Mouse (Mus musculus) naive thymus-derived CD4-positive, alpha-beta T cell, adult 5 months (primary cell): ENCODE data around the gene Pxk. TPM values are rescaled to one million over a fixed set of nuclear protein-coding genes. Genes with fewer than 3 reads are reported as not detected.

Source experiments
- polyA plus RNA-seq: library from polyadenylated mRNA; unstranded; fragments of 100-300 nt; shearing (Covaris generic); gene quantifications from one replicate; pipeline ENCODE4 v1.2.1, GENCODE M21; 2017

Pxk gene
- polyA plus RNA-seq = 70.5 TPM

DNA sequence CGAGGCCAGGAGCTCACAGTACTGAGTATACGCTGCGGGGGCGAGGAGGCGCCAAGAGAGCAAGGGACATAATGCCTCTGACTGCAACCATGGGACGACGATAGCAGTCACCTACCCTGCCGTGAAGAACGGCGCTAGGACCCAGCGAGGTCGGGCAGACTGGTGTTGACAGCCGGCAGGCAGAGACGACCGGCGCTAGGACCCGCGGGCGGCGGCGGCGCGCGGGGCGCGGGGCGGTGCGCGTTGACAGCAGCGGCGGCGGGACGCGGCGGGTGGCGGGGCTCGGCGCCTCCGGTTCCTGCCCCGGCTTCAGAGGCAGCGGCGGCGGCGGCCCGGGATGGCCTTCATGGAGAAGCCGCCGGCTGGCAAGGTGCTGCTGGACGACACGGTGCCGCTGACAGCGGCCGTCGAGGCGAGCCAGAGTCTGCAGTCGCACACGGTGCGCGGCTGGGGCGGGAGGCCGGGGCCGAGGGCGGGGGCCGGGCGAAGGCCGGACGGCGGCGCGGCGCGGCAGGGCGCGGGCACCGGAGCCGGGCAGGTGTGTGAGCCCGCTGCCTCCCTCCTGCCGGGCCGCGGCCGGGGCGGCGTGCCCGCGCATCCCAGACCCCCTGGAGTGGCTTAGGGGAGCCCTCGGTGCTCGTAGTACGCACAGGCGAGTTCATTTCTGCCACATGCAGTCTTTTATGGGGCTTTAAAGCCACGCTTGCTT is at the start of gene Pxk:
Gene Pxk, plus strand, starts transcription at position 234 of the 709 bp plus-strand sequence.

GRCm38 (mm10) chr14:8080165-8080679 is 17.8 kb upstream of the Pxk start, which contains the start of gene Rpp14:
Gene Rpp14 (plus strand): TSS chr14:8080367.

GRCm38 (mm10) chr14:8172507-8173410 is 74.7 kb downstream of the Pxk start, which contains the start of gene Pdhb:
Gene Pdhb (minus strand): TSS chr14:8173025.

DNA sequence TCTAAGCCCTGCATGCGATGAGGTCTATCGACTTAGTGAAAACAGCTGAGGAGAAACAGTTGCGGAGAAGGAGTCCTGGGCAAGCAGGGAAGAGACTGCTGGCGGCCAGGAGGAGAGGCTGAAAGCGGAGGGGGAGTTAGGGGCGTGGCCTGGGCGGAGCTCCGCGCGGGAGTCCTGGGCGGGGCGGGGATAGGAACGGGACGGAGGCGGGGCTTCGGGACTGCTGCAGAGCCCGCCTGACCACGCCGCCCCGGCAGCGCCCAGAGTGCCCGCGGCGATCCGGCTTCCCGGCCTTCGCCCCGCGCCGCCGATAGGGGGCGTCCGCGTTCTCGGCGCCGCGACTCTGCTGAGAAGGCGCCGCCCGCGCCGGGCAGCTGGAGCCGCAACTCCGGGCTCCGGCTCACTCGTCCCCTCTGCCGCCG is 115.8 kb downstream of the Pxk start, which contains the start of gene Kctd6:
Gene Kctd6, plus strand, starts transcription at position 338 of the 422 bp plus-strand sequence.

Other genes with a start within 250 kb of the Pxk start
- not detected for gene Gm45521, start 140.9 kb upstream of the Pxk start, polyA plus RNA-seq
- 0.07 TPM for gene Dnase1l3, start 103.6 kb upstream of the Pxk start, polyA plus RNA-seq
- gene Abhd6, start 95.3 kb upstream of the Pxk start, polyA plus RNA-seq = 18.7 TPM
- 40.6 TPM for gene Rpp14, start 17.8 kb upstream of the Pxk start, polyA plus RNA-seq
- gene Pdhb, start 74.8 kb downstream of the Pxk start, polyA plus RNA-seq = 201 TPM
- gene Kctd6, start 115.9 kb downstream of the Pxk start, polyA plus RNA-seq = 23.3 TPM
- gene Acox2, start 161.1 kb downstream of the Pxk start, polyA plus RNA-seq = not detected
- gene Fam107a, start 219.8 kb downstream of the Pxk start, polyA plus RNA-seq = not detected